ENCODE assay signal across 23 mouse cellular contexts in genomic region chr5:33387550-33387949, GRCm38 (mm10). TPM values are rescaled to one million over a fixed set of nuclear protein-coding genes. Genes with fewer than 3 reads are reported as not detected.
"Had no signal": no experiment of that assay in that cellular context is flagged by ENCODE, and none has a peak within 500 bp of the region (broad histone marks: within the 10 kb centered on the region; RNA-seq: fewer than 3 reads in every experiment).

No protein-coding gene starts in this region.

- H3K9me3 ChIP-seq: limb, embryonic 10.5 days; liver, embryonic 12.5 days; midbrain, embryonic 10.5 days; midbrain, embryonic 15.5 days; neural tube, embryonic 13.5 days had no signal

- DNase-seq: kidney, postnatal 25 days; lung, embryonic 14.5 days; lung, postnatal 10 days; lung, postnatal 4 days; retina, postnatal 1 day; right cerebral cortex, postnatal 4 days; spleen, adult 18-20 months; thymus, adult 18-20 months; thymus, postnatal 14 days had no signal

- H3K9ac ChIP-seq: liver, embryonic 12.5 days; lung, embryonic 14.5 days; midbrain, embryonic 15.5 days; neural tube, embryonic 13.5 days had no signal

- ATAC-seq: liver, embryonic 12.5 days; midbrain, embryonic 15.5 days had no signal

- H3K27ac ChIP-seq: left cerebral cortex, adult 2 months; limb, embryonic 10.5 days; liver, embryonic 12.5 days; midbrain, embryonic 10.5 days; midbrain, embryonic 15.5 days; neural tube, embryonic 13.5 days had no signal

- H3K4me1 ChIP-seq: limb, embryonic 10.5 days; liver, embryonic 12.5 days; midbrain, embryonic 10.5 days; midbrain, embryonic 15.5 days; neural tube, embryonic 13.5 days had no signal

- H3K27me3 ChIP-seq: liver, embryonic 12.5 days; midbrain, embryonic 15.5 days; neural tube, embryonic 13.5 days had no signal

- H3K4me2 ChIP-seq: liver, embryonic 12.5 days; lung, embryonic 14.5 days; midbrain, embryonic 15.5 days; neural tube, embryonic 13.5 days had no signal

- H3K4me3 ChIP-seq: left cerebral cortex, adult 2 months; limb, embryonic 10.5 days; liver, embryonic 12.5 days; midbrain, embryonic 10.5 days; midbrain, embryonic 15.5 days; neural tube, embryonic 13.5 days had no signal

RNA-seq across cellular contexts. Expression of gene Nkx1-1, which starts 46.2 kb away (rescaled TPM):
- total RNA-seq: layer of hippocampus, postnatal 25 days; left cerebral cortex, adult 2 months; left cerebral cortex, postnatal 14 days; megakaryocyte, adult 5-6 weeks had no signal
- polyA plus RNA-seq: kidney, embryonic 16.5 days; limb, embryonic 10.5 days; limb, embryonic 14.5 days; liver, embryonic 12.5 days; liver, embryonic 16.5 days; lung, embryonic 14.5 days; midbrain, embryonic 10.5 days; midbrain, embryonic 15.5 days; stomach, embryonic 14.5 days; urinary bladder, adult 2 months had no signal
